Mouse (Mus musculus): ENCODE data around the gene B9d2. TPM values are rescaled to one million over a fixed set of nuclear protein-coding genes. Genes with fewer than 3 reads are reported as not detected.

B9d2 gene
- polyA plus RNA-seq, 2 experiments from 2014 or later, result 46.8 to 72.8 TPM

GRCm38 (mm10) chr7:25734991-25735390, 54.4 kb downstream of the B9d2 start:
- no peak for ATAC-seq

Other genes with a start within 250 kb of the B9d2 start
- gene Ceacam1, start 203.2 kb upstream of the B9d2 start, polyA plus RNA-seq (2017; shearing (Covaris generic)), result 1 to 10 TPM in 1 of 2 experiments, not detected in 1; 1.2 TPM
- gene Ceacam2, start 140.9 kb upstream of the B9d2 start, polyA plus RNA-seq (2017; shearing (Covaris generic)), result not detected
- not detected for gene Erich4, start 64.9 kb upstream of the B9d2 start, polyA plus RNA-seq (2017; shearing (Covaris generic))
- 10 to 100 TPM; 44.2 to 66.2 TPM for gene Dmac2, start 61.4 kb upstream of the B9d2 start, polyA plus RNA-seq (2017; shearing (Covaris generic))
- gene B3gnt8, start 54.1 kb upstream of the B9d2 start, polyA plus RNA-seq (2017; shearing (Covaris generic)), result under 1 TPM; 0.27 to 0.81 TPM
- 10 to 100 TPM; 16.6 to 27.7 TPM for gene Bckdha, start 21.8 kb upstream of the B9d2 start, polyA plus RNA-seq (2017; shearing (Covaris generic))
- 100 to 1,000 TPM in 1 of 2 experiments, 10 to 100 TPM in 1; 97.0 to 157 TPM for gene Exosc5, start 21.6 kb upstream of the B9d2 start, polyA plus RNA-seq (2017; shearing (Covaris generic))
- gene Tmem91, start 5.6 kb upstream of the B9d2 start, polyA plus RNA-seq (2017; shearing (Covaris generic)), result 10 to 100 TPM; 15.2 to 31.5 TPM
- 1 to 10 TPM; 6.9 to 9.7 TPM for gene Tgfb1, start 6.2 kb downstream of the B9d2 start, polyA plus RNA-seq (2017; shearing (Covaris generic))
- gene Ccdc97, start 38.3 kb downstream of the B9d2 start, polyA plus RNA-seq (2017; shearing (Covaris generic)), result 10 to 100 TPM; 36.5 to 68.4 TPM
- gene Hnrnpul1, start 74.0 kb downstream of the B9d2 start, polyA plus RNA-seq (2017; shearing (Covaris generic)), result 10 to 100 TPM; 40.5 to 57.0 TPM
- gene Axl, start 107.9 kb downstream of the B9d2 start, polyA plus RNA-seq (2017; shearing (Covaris generic)), result 10 to 100 TPM; 17.8 to 34.4 TPM
- gene Cyp2s1, start 136.1 kb downstream of the B9d2 start, polyA plus RNA-seq (2017; shearing (Covaris generic)), result 1 to 10 TPM; 2.1 to 3.0 TPM
- not detected for gene Cyp2b10, start 216.8 kb downstream of the B9d2 start, polyA plus RNA-seq (2017; shearing (Covaris generic))